Mouse (Mus musculus) kidney, embryonic 14.5 days (tissue): ENCODE data around the gene Slc13a1. TPM values are rescaled to one million over a fixed set of nuclear protein-coding genes. Genes with fewer than 3 reads are reported as not detected.
A peak's percentile ranks its signal among the peaks of the same experiment; 100 is the strongest.

Source experiments
- ATAC-seq: fragments of 200-750 bp; cut with Nextera tagmentation; 2 replicates; pipeline ENCODE4 v1.8.0; 2017; ENCODE audit warnings: moderate number of reproducible peaks, mild to moderate bottlenecking, moderate TSS enrichment, moderate library complexity; ENCODE audit not compliant: low FRiP score, low TSS enrichment
- H3K27ac ChIP-seq: fragments of 300-500 bp; sonication (generic); 2 replicates; pipeline ENCODE4 v1.5.1; 2014; ENCODE audit warnings: low read depth, mild to moderate bottlenecking, low read length, moderate library complexity, mixed read lengths
- H3K27me3 ChIP-seq: fragments of 300-500 bp; sonication (generic); 2 replicates; pipeline ENCODE4 v1.6.1; 2014; ENCODE audit warnings: mild to moderate bottlenecking, low read length; ENCODE audit not compliant: control insufficient read depth, insufficient read depth
- H3K36me3 ChIP-seq: fragments of 300-500 bp; sonication (generic); 2 replicates; pipeline ENCODE4 v1.6.1; 2014; ENCODE audit warnings: low read length, mixed read lengths; ENCODE audit not compliant: control insufficient read depth, insufficient read depth
- H3K4me1 ChIP-seq: fragments of 300-500 bp; sonication (generic); 2 replicates; pipeline ENCODE4 v1.6.1; 2014; ENCODE audit warnings: low read length, mixed read lengths; ENCODE audit not compliant: control insufficient read depth, insufficient read depth
- H3K4me2 ChIP-seq: fragments of 300-500 bp; sonication (generic); replicated peaks from 2 replicates; pipeline ENCODE4 v1.6.1; 2014; ENCODE audit warnings: low read depth, mild to moderate bottlenecking, low read length
- H3K4me3 ChIP-seq: fragments of 300-500 bp; sonication (generic); 2 replicates; pipeline ENCODE4 v1.5.1; 2014; ENCODE audit warnings: mild to moderate bottlenecking, low read length
- H3K9ac ChIP-seq: fragments of 300-500 bp; sonication (generic); 2 replicates; pipeline ENCODE4 v1.6.1; 2014; ENCODE audit warnings: low read depth, mild to moderate bottlenecking, low read length, moderate library complexity
- H3K9me3 ChIP-seq: fragments of 300-500 bp; sonication (generic); 2 replicates; pipeline ENCODE4 v1.6.1; 2016; ENCODE audit warnings: low read length; ENCODE audit not compliant: control insufficient read depth
- WGBS: fragments of 180-500 bp; shearing (Covaris S2); extraction: QIAGEN DNeasy Blood & Tissue Kit; methylation state at CpG from one replicate; pipeline ENCODE4 v1.1.7; 2014; 5-methylcytosine and 5-hydroxymethylcytosine counted together
- polyA plus RNA-seq: library from polyadenylated mRNA; unstranded; fragments of >200 nt; fragmentation: Nextera tagmentation; extraction: Ambion mirVana; gene quantifications from 2 replicates; pipeline ENCODE4 v1.2.1, GENCODE M21; 2014

The Slc13a1 gene
- polyA plus RNA-seq, 1 experiment from 2014 or later = 2.0 TPM

DNA sequence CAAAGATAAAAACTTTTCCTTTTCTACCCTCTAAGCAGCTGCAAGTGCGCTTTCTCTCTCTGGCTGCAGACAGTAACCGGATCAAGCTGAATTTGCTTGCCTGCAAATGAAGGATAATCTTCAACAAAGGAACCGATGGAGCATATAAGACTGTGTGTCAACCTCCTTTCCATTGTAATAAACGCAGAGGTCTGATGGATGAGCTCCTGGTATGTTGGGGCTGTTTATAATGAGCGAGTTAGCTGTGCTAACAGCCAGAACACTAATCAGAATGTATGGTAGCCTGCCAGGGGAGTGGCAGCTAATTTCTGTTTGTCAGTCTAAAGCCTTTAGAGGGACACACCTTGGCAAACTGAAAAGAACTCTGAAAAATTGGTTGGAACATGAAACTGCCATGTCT lies 62.2 kb downstream of the Slc13a1 start:
- Histone ChIP-seq H3K4me1 (no peaks in the 10 kb centered on the region), H3K9me3 (peaks cover 4% of the 10 kb centered on the region), H3K27me3 (no peaks in the 10 kb centered on the region), H3K9ac (no peak overlapping the region), H3K36me3 (no peaks in the 10 kb centered on the region), H3K4me2 (no peak overlapping the region), H3K4me3 (no peak overlapping the region), H3K27ac (no peak overlapping the region)
- peak; percentile 90 for ATAC-seq
- 43% methylated on average over 5 of the region's 5 CpGs for WGBS

DNA sequence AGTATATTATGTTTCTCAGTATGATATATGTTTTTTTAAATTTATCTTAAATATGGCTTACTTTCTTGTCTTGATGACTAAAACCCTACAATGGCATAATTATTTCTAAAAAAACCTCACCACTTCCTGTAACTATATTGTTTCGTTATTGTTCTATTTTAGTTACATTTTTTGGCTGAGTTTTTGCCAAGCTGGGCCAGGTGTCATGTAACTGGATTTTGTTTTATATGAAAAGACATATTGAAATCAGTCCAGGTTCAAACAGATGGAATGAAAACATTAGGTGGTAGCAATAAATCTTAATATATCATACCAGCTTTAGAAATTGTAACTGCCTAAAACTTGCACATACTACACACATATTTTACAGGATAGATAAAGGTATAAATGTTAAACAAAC lies 66.6 kb downstream of the Slc13a1 start:
- H3K9me3 ChIP-seq = no peaks in the 10 kb centered on the region
- no peak overlapping the region for H3K4me3 ChIP-seq
- no peak overlapping the region for H3K4me2 ChIP-seq
- ATAC-seq = no peak
- H3K4me1 ChIP-seq = no peaks in the 10 kb centered on the region
- 78% methylated on average over 1 of the region's 1 CpGs for WGBS
- no peaks in the 10 kb centered on the region for H3K36me3 ChIP-seq
- H3K27me3 ChIP-seq = no peaks in the 10 kb centered on the region
- no peak overlapping the region for H3K9ac ChIP-seq
- no peak overlapping the region for H3K27ac ChIP-seq

DNA sequence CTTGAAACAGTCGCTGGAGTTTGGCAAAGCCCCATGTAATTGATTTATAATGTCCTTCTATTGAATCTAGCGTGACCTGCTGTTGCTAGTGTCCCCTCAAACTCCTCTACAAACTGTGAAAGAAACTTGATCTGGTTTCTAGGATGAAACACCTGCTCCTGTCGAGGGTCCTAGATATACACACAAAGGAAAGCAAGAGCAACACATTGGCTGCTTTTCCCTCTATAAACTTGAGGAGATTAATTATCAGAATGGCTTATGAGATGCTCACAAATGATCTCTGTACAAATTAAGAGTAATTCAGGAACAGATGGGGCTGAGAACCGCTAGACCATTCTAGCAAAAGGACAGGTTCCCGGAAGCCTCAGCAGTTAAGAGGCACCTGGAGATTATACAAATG lies 67.2 kb downstream of the Slc13a1 start:
- H3K9me3 ChIP-seq = no peaks in the 10 kb centered on the region
- H3K4me2 ChIP-seq = no peak overlapping the region
- H3K4me1 ChIP-seq = no peaks in the 10 kb centered on the region
- H3K9ac ChIP-seq = no peak overlapping the region
- H3K36me3 ChIP-seq = no peaks in the 10 kb centered on the region
- no peak overlapping the region for H3K27ac ChIP-seq
- WGBS = 19% methylated on average over 5 of the region's 5 CpGs
- no peak overlapping the region for H3K4me3 ChIP-seq
- ATAC-seq = peak; percentile 89
- no peaks in the 10 kb centered on the region for H3K27me3 ChIP-seq

DNA sequence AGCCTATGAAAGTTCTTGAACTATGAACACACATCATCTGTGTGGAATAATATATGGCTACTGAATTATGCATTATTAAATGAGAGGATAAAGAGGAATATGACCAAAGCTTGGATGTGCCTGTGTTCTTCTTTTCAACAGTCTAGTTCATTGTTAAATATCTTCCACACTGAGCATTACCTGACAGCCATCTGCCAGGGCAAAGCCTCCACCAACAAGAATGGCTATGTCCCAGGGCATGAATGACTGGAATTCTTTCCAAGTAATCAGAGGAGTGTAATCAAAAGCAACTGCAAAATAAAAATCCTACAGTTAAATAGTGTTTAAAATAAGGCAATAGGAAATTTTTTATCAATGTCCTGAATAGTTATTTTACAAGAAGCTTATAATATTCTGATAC lies 70.5 kb downstream of the Slc13a1 start:
- H3K4me2 ChIP-seq = no peak overlapping the region
- no peaks in the 10 kb centered on the region for H3K4me1 ChIP-seq
- no peaks in the 10 kb centered on the region for H3K9me3 ChIP-seq
- no peak overlapping the region for H3K9ac ChIP-seq
- H3K4me3 ChIP-seq = no peak overlapping the region
- no peak overlapping the region for H3K27ac ChIP-seq
- no peaks in the 10 kb centered on the region for H3K36me3 ChIP-seq
- ATAC-seq = no peak
- no peaks in the 10 kb centered on the region for H3K27me3 ChIP-seq

DNA sequence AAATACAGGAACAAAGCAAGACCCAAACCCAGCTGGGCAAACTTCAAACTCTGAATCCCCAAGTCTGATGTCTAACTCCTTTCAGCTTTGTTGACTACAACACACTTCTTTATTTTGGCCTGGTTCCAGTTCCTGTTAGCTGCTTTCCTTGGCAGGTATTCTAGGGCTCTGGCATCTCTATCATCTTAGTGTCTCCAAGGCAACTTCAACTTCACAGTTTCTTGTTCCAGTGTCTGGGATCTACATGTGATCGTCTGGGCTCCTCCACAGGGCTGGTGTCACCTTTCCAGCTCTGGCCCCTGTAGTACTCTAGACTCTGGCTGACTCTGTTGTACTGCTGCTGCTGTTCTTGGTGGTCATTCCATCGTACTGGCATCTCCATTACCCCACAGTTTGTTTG lies 91.8 kb downstream of the Slc13a1 start:
- H3K4me1 ChIP-seq = no peaks in the 10 kb centered on the region
- H3K27ac ChIP-seq = no peak overlapping the region
- H3K36me3 ChIP-seq = no peaks in the 10 kb centered on the region
- H3K9me3 ChIP-seq = no peaks in the 10 kb centered on the region
- WGBS = 75% methylated on average over 2 of the region's 2 CpGs
- H3K9ac ChIP-seq = no peak overlapping the region
- H3K4me3 ChIP-seq = no peak overlapping the region
- no peak for ATAC-seq
- H3K4me2 ChIP-seq = no peak overlapping the region
- no peaks in the 10 kb centered on the region for H3K27me3 ChIP-seq

DNA sequence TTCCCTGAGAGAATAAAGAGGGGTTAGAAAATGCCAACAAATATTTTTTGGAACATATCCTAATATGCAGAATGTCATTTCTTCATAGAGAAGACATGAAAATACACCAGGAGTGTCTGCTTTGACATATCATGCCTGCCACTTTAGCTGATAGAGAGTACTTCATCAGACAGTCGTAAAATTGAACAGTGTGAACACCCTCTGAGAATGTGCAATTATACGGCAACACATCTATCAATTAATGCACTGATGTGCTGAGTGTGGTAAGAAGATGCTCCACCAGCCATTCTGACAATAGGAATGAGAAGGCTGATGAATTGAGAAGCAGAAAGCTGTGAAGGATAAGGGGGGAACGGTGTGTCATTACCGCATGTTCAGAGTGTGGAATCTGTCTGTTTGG lies 95.1 kb downstream of the Slc13a1 start:
- Histone ChIP-seq H3K36me3 (no peaks in the 10 kb centered on the region), H3K9me3 (no peaks in the 10 kb centered on the region), H3K4me2 (no peak overlapping the region), H3K4me1 (no peaks in the 10 kb centered on the region), H3K27me3 (no peaks in the 10 kb centered on the region), H3K27ac (no peak overlapping the region), H3K9ac (no peak overlapping the region), H3K4me3 (no peak overlapping the region)
- 71% methylated on average over 4 of the region's 4 CpGs for WGBS
- no peak for ATAC-seq

DNA sequence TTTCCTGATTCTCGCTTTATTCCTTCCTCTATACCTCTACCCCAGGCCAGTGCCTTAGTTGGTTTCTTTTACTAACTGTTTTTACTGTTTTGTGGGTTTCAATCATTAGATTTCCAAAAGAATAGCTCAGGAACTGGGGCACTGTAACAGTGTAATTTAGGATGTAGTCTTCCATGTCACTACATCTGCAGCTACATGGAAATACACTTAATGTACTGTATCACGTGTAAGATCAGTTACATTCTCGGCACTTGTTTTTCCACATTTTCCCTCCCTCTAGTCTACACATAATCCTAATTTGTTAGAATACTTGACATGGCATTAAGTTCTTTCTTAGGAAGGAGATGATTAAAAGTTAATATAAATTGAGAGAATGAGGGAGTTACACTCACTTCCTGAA lies 108.1 kb downstream of the Slc13a1 start:
- no peaks in the 10 kb centered on the region for H3K27me3 ChIP-seq
- no peak overlapping the region for H3K4me2 ChIP-seq
- no peak overlapping the region for H3K4me3 ChIP-seq
- H3K9me3 ChIP-seq = no peaks in the 10 kb centered on the region
- peak; percentile 46; the same call in 1 of the 2 replicates for ATAC-seq
- no peaks in the 10 kb centered on the region for H3K36me3 ChIP-seq
- H3K27ac ChIP-seq = no peak overlapping the region
- WGBS = 42% methylated on average over 3 of the region's 3 CpGs
- no peaks in the 10 kb centered on the region for H3K4me1 ChIP-seq
- H3K9ac ChIP-seq = no peak overlapping the region

DNA sequence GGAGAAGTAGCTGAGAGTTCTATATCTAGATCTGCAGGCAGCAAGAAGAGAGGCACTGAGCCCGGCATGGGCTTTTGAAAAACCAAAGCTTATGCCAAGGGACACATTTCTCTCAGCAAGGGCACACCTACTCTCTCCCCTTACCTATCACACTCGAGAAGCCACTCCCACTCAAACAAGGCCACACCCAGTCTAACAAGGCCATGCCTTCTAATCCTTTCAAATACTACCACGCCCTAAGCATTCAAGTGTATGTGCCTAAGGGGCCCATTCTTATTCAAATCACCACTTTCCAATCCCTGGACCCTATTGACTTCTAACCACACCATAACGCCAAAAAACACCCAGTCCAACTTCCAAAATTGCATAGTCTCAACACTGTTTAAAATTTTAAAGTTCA lies 112.8 kb downstream of the Slc13a1 start:
- Histone ChIP-seq H3K27ac (no peak overlapping the region), H3K27me3 (no peaks in the 10 kb centered on the region), H3K4me2 (no peak overlapping the region), H3K4me3 (no peak overlapping the region), H3K4me1 (no peaks in the 10 kb centered on the region), H3K9me3 (0 out of 2 replicates have a peak, but pooled peaks cover 2% of the 10 kb centered on the region), H3K9ac (no peak overlapping the region), H3K36me3 (no peaks in the 10 kb centered on the region)
- ATAC-seq = no peak
- 87% methylated on average over 4 of the region's 4 CpGs for WGBS

DNA sequence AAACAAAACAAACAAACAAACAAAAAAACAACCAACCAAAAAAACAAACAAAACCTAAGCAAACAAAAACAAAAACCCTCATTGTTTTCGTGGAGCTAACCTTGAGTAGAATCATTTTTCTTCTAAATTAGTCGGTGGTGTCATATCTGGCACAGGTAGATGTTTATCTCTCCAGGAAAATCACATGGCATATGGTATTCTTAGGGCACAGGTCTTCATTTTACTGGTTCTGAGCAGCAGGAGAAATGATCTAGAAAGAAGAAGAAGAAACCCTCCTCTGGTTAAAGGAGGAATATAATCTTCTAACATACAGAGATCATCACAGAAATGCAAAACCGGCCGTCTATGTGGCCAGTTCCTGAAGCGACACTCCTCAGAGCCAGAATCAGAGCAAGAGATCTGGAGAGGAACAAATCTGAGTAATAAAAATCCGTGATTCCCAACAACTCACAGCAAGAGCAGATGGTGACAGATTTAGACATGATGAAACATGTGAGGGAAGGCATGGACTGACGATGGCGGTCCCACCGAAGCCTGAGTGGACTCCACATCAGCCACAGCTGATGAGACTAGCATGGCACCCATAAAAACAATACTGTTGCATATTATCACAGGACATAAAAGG lies 113.7 kb downstream of the Slc13a1 start:
- 92% methylated on average over 9 of the region's 9 CpGs for WGBS
- no peak for ATAC-seq

More for the DNA sequence above, 113.7 kb downstream of the Slc13a1 start:
- Histone ChIP-seq H3K9me3 (0 out of 2 replicates have a peak, but pooled peaks cover 2% of the 10 kb centered on the region), H3K27me3 (no peaks in the 10 kb centered on the region), H3K36me3 (no peaks in the 10 kb centered on the region), H3K4me1 (no peaks in the 10 kb centered on the region), H3K27ac (no peak overlapping the region), H3K9ac (no peak overlapping the region), H3K4me3 (no peak overlapping the region), H3K4me2 (no peak overlapping the region)
